Mouse (Mus musculus) WW6 (cell line): ENCODE results near the gene Fxyd5.

Experiments
- DNase-seq: peaks from one replicate; pipeline ENCODE4 v3.0.0-alpha.2; 2013; ENCODE audit warnings: low read depth, low spot score

Gene Fxyd5

GRCm38 (mm10) chr7:31041023-31041407 is 1.3 kb downstream of the Fxyd5 start:
- DNase-seq, result no peak

GRCm38 (mm10) chr7:31040281-31041022 is 1.8 kb downstream of the Fxyd5 start:
- DNase-seq, result no peak

GRCm38 (mm10) chr7:31039011-31039410 is 3.3 kb downstream of the Fxyd5 start:
- DNase-seq, result no peak

- DNase-seq, result no peak
Observed at GRCm38 (mm10) chr7:31037675-31038074, 4.6 kb downstream of the Fxyd5 start.

GRCm38 (mm10) chr7:31036917-31037316 is 5.4 kb downstream of the Fxyd5 start:
- DNase-seq, result no peak

GRCm38 (mm10) chr7:31035291-31035690 is 7.0 kb downstream of the Fxyd5 start:
- DNase-seq, result no peak

GRCm38 (mm10) chr7:31034789-31035188 is 7.5 kb downstream of the Fxyd5 start:
- DNase-seq, result no peak

- no peak for DNase-seq
Observed at GRCm38 (mm10) chr7:31033409-31034165, 8.7 kb downstream of the Fxyd5 start.

- no peak for DNase-seq
Observed at GRCm38 (mm10) chr7:31031731-31032130, 10.6 kb downstream of the Fxyd5 start.

- no peak for DNase-seq
Observed at GRCm38 (mm10) chr7:31030717-31031116, 11.6 kb downstream of the Fxyd5 start.

GRCm38 (mm10) chr7:31028609-31029008 is 13.7 kb downstream of the Fxyd5 start:
- no peak for DNase-seq

- no peak for DNase-seq
Observed at GRCm38 (mm10) chr7:31017104-31017901, 25.0 kb downstream of the Fxyd5 start.

GRCm38 (mm10) chr7:31012971-31013370 is 29.3 kb downstream of the Fxyd5 start:
- no peak for DNase-seq

- no peak for DNase-seq
Observed at GRCm38 (mm10) chr7:31008889-31009288, 33.4 kb downstream of the Fxyd5 start.

GRCm38 (mm10) chr7:31008175-31008574 is 34.1 kb downstream of the Fxyd5 start:
- no peak for DNase-seq

- no peak for DNase-seq
Observed at GRCm38 (mm10) chr7:31007775-31008174, 34.5 kb downstream of the Fxyd5 start.

GRCm38 (mm10) chr7:31002650-31003049 is 39.6 kb downstream of the Fxyd5 start:
- no peak for DNase-seq

GRCm38 (mm10) chr7:31000505-31001020 is 41.7 kb downstream of the Fxyd5 start:
- DNase-seq, result no peak

- DNase-seq, result no peak
Observed at GRCm38 (mm10) chr7:30996491-30996890, 45.8 kb downstream of the Fxyd5 start.

GRCm38 (mm10) chr7:30993986-30994385 is 48.3 kb downstream of the Fxyd5 start:
- DNase-seq, result no peak

GRCm38 (mm10) chr7:30992148-30992547 is 50.1 kb downstream of the Fxyd5 start:
- DNase-seq, result no peak
